Mouse (Mus musculus) c-Kit-positive CD71-positive TER-119-negative erythroid progenitor cells, embryonic 14.5 days (primary cell): ENCODE results near the gene Ak8.

Experiments
- DNase-seq: peaks from one replicate; pipeline ENCODE4 v3.0.0-alpha.2; 2013; ENCODE audit warnings: low read depth

Ak8 gene

GRCm38 (mm10) chr2:28699361-28700335, at the start of gene Ak8, which contains the start of gene Spaca9:
TSS of gene Ak8 (plus strand) at chr2:28700164.
TSS of gene Spaca9 (minus strand) at chr2:28699727.
- DNase-seq = peak; percentile 44

- no peak for DNase-seq
Measured at GRCm38 (mm10) chr2:28650526-28650925, 49.4 kb upstream of the Ak8 start.

GRCm38 (mm10) chr2:28653351-28653750, 46.6 kb upstream of the Ak8 start:
- no peak for DNase-seq

- no peak for DNase-seq
Measured at GRCm38 (mm10) chr2:28654295-28654694, 45.7 kb upstream of the Ak8 start.

GRCm38 (mm10) chr2:28656216-28656615, 43.7 kb upstream of the Ak8 start:
- DNase-seq = no peak

- DNase-seq = no peak
Measured at GRCm38 (mm10) chr2:28662891-28663290, 37.1 kb upstream of the Ak8 start.

GRCm38 (mm10) chr2:28665818-28666217, 34.1 kb upstream of the Ak8 start:
- DNase-seq = no peak

- no peak for DNase-seq
Measured at GRCm38 (mm10) chr2:28671438-28671837, 28.5 kb upstream of the Ak8 start.

- DNase-seq = no peak
Measured at GRCm38 (mm10) chr2:28676005-28676404, 24.0 kb upstream of the Ak8 start.

- DNase-seq = no peak
Measured at GRCm38 (mm10) chr2:28680710-28681109, 19.3 kb upstream of the Ak8 start.

GRCm38 (mm10) chr2:28681718-28682117, 18.2 kb upstream of the Ak8 start:
- DNase-seq = no peak

GRCm38 (mm10) chr2:28685895-28686294, 14.1 kb upstream of the Ak8 start:
- DNase-seq = no peak

GRCm38 (mm10) chr2:28688431-28688830, 11.5 kb upstream of the Ak8 start:
- DNase-seq = peak; percentile 40

- no peak for DNase-seq
Measured at GRCm38 (mm10) chr2:28692692-28693091, 7.3 kb upstream of the Ak8 start.

GRCm38 (mm10) chr2:28698566-28698965, 1.4 kb upstream of the Ak8 start:
- no peak for DNase-seq

- peak; percentile 73 for DNase-seq
Measured at GRCm38 (mm10) chr2:28701646-28702262, 1.8 kb downstream of the Ak8 start.

GRCm38 (mm10) chr2:28706106-28706636, 6.2 kb downstream of the Ak8 start:
- DNase-seq = no peak

GRCm38 (mm10) chr2:28706787-28707186, 6.8 kb downstream of the Ak8 start:
- no peak for DNase-seq

- no peak for DNase-seq
Measured at GRCm38 (mm10) chr2:28713036-28713435, 13.1 kb downstream of the Ak8 start.

GRCm38 (mm10) chr2:28722419-28722818, 22.5 kb downstream of the Ak8 start:
- DNase-seq = no peak

GRCm38 (mm10) chr2:28723912-28724311, 23.9 kb downstream of the Ak8 start:
- no peak for DNase-seq

GRCm38 (mm10) chr2:28727786-28728404, 27.9 kb downstream of the Ak8 start:
- no peak for DNase-seq
